Mouse (Mus musculus) right cerebral cortex, adult 18-20 months (tissue): ENCODE results near the gene Trip10.
"Not testable (repeated sequence)": the region's sequence is repeated elsewhere in the genome, so short reads cannot be mapped to it uniquely, and the experiment has no call there.

ENCODE experiments used
- DNase-seq: peaks from one replicate; pipeline ENCODE4 v3.0.0; 2022; ENCODE audit warnings: mixed read lengths

Gene Trip10

DNA sequence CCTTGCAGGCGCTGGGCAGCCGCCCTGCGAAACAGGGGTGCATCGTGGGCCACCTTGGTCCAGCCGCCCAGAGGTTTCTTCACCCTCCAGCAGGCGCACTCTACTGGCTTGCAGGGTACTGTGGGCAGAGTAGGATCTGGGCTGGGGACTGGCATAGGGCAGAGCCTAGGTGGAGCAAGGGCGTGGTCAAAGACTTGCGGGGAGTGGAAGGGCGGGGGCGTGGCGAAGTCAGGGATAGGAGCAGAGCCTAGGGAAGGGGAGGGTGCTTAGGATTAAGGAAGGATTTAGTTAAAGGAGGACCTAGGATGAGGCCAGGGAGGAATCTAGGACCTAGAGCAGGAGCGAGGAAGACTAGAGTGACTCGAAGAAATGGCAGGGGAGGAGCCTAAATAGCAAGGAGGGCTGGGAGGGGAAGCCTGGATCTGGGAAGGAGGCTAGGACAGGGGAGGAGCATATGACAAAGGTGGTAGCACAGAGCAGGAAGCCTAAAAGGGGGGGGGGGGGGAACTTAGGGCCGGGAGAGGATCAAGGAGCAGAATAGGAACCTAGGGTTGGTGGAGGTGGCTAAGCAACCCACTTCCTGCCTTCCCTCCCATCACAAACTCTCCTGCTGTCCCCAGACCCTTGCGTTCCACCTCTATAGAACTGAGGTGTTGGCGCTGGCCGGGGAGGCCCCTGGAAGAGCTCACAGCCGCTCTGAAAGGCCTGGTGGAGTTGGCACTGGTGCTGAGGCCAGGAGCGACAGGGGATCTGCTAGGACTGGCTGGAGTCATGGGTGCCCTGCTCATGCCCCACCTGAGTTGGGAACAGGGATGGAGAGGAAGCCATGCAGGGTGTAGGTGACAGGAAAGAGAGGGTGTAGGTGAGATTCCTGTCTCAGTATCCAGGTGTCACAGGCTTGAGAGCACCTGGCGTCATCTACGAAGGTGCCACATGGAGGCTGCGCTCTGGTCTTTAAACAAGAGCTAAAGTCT lies 16.0 kb downstream of the Trip10 start:
- peak; percentile 66 for DNase-seq

DNA sequence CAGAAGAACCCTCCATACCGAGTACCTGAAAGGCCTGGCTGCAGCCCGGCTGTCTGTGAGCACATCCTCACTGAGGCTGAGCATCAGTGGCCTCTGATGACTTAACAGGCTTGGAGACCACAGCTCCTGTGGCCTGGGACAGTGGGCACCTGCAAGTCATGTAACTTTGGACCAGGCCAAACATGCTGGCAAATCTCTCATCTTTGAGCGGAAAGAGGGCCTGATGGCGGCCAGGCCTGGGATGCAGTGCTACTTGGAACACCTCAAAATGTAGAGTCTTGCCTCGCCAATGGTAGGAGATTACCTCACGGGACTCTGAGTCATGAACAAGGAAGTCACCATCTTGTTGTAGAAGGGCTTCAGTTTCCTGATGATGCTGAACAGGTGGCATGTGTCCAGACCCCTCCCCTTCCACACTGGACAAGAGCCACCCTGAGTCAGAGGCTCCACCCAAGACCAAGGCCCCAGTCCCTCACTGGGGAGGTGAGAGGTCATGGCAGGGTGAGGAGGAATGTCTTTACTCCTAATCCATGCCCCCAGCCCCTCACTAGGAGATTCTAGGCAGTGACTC lies 18.4 kb downstream of the Trip10 start:
- DNase-seq = no peak

DNA sequence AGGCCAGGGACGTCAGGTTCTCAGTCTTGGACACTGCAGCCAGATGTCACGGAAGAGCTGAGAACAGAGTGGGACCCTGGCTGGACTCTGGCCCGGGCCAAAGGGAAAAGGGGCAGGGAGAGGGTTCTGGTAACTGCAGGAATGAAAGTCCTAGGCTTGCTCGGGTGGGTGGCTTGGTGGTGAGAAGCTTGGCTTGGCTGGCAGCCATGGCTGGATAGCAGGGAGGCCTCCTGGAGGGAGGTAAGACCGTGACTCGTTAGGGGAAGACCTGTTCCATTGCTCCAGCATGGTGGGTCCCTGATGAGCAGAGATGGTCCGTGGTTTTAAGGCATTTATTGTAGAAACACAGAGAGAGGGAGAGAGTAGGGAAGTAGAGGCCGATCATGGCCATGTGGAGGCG lies 22.0 kb downstream of the Trip10 start:
- DNase-seq = no peak

DNA sequence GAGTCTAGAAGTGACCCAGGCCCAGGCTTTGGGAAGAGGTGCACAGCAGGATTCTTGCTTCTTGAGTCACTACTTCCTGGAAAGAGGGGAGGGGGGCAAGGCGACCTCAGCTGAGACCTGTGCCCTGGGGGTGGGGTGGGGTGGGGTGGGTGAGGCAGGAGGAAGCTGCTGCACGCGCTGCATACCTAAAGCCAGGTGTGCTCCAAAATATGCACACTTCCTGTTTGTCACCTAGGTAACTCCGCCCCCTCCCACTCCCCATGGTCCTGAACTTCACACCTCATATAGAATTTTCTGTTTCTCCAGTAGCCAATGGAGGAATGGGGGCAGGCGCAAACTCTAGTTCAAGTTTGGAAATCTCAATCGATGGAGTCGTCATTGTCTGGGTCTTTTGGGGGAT lies 24.6 kb downstream of the Trip10 start:
- DNase-seq = no peak

DNA sequence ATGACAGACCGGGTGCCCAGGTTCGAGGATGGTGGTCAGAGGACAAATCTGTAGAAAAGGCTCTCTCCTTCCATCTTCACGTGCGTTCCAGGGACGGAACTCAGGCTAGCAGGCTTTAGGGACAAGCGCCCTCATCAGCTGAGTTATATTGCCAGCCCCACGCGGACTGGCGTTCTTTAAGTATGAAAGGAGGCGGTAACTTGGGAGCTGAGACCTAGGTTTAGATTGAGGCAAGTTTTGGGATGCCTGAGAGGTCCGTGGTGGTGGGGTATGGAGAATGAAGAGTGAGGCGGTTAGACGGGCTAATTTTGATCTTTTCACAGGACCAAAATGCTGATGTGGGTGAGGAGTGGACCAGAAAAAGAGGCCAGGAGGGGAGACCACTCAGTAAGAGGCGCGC lies 25.4 kb downstream of the Trip10 start:
- DNase-seq = no peak

DNA sequence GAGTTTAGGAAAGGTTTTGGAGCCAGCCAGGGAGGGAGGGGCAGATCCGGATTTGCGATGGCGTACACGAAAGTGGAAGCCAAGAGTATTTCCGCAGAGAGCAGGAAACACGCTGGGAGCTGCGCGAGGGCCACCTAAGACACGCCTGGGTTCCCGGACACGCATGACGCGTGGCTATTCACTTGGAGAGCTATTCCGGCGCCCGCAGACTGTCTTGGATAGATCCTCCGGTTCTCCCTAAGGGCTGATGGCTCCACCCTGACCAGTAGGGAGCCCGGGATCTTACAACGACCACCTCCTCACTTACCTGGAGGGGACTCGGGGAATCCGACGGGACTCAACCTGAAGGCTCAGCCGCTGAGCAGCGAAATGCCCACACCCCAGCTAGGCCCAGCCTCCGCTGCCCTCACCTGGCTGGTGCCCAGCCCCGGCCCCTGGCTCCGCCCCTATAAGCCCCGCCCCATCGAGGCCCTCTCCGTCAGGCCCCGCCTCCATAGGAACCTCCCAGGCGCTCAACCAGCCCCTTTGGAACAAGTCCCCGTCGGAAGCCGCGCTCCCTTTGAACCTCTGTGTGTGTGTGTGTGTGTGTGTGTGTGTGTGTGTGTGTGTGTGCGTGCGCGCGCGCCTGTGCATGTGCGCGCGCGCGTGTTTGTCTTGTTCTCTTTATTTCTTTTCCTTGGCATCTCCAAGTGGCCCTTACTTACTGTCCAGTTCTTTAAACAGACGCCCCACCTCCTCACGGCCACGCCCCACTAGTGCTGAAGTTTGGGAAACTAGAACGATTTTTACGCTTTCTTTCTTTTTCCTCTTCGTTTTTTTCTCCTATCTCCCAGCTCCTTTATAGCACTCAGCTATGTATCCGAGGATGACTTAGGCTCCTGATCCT lies 26.1 kb downstream of the Trip10 start:
- peak; percentile 68 for DNase-seq

DNA sequence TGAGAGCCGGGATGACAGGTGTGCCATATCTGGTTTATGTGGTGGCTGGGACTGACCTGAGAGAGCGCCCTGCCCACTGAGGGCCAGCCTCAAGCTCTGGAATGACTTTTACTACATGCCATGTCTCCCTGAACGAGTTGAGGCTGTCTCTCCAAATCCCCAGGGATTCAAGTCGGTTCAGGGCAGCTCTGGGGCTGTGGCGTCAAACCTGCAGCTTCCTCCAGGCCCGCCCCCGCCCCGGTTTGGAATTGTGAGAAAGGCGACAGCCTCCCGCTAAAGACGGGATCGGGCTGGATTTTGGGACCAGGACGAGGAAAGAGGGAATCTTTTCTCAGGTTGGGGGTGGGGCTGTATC lies 26.7 kb downstream of the Trip10 start:
- DNase-seq = no peak

DNA sequence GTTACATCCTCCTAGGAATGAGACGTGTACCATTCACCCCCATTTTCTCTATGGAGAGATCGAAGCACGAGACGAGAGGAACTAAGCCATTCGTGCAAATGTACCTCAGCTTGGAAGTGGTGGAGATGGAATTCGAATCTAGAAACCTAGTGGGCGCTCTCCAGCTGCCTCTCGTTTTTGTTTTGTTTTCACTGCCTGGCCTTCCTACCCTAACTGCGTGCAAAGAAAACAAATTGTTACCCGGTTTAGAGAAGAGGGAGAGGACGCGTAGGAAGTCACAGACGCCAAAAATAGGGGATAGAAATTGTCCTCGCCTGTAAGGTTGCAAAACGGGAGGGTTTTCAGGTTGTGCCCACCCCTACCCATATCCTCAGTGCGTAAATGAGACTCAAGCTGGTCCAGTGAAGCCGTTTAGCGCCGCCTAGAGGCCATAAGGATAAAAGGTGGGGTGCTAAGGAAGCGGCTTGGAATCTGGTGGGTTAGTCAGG lies 27.4 kb downstream of the Trip10 start:
- peak; percentile 80 for DNase-seq

DNA sequence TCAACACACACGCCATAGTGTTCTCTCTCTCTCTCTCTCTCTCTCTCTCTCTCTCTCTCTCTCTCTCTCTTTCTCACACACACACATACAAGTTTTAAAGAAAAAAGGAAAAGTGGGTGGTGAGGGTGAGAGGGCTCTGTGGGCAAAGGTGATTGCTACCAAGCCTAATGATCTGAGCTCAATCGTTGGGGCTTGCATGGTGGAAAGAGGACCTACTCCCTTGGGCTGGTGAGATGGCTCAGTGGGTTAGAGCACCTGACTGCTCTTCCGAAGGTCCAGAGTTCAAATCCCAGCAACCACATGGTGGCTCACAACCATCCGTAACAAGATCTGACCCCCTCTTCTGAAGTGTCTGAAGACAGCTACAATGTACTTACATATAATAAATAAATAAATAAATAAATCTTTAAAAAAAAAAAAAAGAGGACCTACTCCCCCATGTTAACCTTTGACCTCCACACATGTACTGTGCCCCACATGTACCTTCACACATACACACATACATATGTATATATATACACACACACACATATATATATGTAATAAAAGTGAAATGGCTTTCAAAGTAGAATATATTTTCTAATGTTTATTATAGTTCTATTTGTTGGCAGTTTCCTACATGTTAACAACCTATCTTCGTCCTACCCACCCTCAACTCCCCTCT lies 28.5 kb downstream of the Trip10 start:
- DNase-seq = not testable (repeated sequence)

DNA sequence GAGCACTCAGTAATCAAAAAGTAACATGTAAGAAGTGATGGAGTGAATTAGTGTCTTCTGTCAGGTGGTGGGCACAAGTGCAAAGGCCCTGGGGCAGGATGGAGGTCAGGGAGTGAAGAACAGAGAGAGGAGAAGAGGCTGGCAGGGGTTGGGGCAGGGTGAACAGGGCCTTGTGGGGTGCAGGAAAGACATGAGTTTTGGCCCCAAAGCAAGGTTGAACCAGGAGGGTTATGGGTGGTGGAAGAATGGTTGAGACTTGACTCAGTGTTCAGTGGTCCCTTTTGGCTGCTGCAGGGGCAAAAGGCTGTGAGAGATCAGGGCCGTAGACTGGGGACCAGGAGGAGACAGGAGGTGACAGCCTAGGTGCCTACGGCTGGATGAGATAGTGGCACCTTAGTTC lies 29.3 kb downstream of the Trip10 start:
- DNase-seq = no peak

DNA sequence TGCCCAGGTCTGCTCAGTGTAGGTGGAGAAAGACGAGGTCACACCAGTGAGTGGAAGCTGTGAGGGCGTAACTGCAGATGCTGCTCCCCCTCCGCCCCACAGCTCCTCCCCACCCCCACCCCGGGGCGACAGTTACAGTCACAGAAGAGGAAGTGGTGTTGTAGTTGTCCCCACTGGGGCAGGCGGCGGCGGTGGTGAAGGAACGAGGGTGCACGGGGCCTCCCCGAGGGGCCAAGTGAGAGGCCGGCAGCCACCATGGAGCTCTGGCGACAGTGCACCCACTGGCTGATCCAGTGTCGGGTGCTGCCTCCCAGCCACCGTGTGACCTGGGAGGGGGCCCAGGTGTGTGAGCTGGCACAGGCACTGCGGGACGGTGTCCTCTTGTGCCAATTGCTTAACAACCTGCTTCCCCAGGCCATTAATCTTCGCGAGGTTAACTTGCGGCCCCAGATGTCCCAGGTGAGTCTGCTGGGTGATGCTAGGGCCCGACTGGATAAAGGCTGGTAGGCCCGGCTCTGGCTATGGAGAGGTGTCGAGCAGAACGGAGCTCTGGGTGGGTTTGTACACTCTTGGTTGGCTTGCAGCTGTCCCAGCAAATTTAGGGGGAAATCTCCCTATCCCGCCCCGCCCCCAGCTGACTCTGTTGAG lies 29.8 kb downstream of the Trip10 start, which contains the start of gene Vav1:
Vav1 (plus strand) TSS at position 158 of the 648 bp plus-strand sequence.
- no peak for DNase-seq

DNA sequence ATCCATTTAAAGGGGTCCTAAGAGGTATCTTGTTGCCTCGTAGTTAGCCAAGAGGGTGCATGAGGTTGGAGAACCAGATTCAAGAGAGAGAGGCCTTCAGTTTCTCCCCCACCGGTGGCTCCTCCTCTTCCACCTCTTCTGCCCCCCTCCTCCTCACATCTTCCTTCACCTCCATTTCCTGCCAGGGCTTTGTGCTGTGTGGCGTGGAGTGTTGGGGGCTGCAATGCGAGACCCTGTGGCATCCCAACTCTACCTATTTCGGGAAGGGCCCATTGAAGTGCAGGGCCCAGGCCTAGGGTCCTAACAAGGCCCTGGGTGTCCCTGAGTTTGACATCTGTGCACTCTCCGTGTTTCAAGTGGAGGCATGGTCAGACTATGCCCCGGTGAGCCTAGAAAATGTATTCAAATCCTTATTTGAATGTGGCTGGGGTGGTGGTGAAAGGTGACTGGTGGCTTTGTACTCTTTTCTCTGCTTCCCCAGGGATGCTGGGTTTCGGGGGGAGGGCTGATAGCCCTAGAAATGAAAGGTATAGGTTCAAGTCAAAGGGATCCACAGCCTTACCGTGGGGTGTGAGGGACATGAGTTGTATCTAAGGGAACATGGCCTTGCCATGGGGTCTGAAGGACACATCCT lies 30.5 kb downstream of the Trip10 start:
- no peak for DNase-seq

DNA sequence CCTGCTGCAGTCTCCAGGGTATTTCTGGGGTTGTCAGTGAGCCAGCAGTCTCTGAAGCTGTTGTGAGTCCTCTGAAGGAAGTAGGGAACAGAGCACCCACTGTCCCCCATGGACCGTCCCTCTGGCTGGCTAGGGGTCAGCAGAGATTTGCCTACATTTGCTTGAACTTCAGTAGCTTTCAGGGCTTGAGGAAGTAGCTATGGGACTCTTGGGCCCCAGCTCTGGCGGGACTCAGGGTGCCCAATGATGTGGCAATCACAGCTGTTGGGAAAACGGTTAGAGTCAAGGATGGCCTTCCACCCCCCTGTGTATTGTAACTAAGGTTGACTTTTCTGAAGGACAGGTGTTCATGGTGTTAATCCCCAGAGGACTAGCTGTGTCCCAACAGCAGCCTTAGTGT lies 31.2 kb downstream of the Trip10 start:
- no peak for DNase-seq

DNA sequence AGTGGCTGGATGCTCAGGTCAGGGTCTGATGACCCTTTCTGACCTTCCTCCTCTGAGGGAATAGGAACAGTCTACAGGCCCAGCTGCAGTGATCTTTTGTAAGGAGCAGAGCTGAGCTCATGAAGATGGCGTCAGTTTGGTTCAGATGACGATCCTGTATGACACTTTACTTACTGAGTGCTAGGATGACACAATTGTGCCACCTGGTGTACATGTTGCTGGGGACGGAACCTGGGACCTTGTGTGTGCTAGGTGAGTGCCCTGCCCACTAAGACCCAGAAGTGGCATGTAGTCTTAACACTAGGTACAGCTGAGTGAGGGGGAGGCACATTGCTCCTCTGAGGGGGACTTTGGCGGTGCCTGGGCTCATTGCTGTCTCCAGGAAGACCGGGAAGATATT lies 34.7 kb downstream of the Trip10 start:
- DNase-seq = no peak

DNA sequence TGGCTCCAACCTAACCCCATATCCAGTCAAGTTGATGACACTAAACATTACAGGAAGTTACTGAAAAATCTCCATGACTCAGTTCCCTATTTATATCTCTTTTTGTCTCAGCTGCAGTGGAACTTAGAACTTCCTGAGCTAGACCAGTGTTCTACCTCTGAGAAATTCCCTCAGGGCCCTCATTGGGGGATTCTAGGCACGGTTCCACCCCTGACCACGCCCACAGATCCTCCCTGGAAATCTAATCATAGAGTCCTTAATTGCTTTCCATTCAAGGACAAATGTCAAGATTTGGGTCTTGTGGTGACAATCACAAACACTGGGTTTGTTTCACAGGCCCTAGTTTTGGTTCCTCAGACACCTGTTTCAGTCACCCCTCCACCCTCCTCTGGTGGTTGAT lies 35.8 kb downstream of the Trip10 start:
- no peak for DNase-seq

DNA sequence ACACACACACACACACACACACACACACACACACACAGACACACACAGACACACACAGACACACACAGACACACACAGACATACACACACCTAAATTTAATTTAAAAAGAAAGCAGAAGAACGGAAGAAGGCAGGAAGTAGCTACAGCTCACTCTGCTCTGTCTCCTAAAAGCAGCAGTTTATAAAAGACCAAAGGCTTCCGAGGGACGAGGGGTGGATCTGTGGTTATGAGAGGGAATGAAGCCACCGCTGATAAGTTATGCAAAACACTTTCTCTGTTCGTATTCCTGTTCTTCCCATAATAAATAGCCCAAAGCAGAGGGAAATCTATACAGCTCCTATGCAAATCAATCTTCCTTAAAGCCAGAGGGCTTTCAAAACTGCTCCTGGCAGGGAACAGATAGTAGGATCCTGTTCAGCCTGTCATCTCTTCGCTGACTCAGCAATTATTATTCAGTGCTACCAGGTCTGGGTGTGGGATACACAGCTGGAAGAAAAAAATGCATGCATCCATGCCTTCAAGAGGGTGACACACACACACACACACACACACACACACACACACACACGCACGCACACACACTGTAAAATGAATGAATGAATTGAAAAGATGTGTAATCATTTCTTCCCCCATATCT lies 37.6 kb downstream of the Trip10 start:
- no peak for DNase-seq

DNA sequence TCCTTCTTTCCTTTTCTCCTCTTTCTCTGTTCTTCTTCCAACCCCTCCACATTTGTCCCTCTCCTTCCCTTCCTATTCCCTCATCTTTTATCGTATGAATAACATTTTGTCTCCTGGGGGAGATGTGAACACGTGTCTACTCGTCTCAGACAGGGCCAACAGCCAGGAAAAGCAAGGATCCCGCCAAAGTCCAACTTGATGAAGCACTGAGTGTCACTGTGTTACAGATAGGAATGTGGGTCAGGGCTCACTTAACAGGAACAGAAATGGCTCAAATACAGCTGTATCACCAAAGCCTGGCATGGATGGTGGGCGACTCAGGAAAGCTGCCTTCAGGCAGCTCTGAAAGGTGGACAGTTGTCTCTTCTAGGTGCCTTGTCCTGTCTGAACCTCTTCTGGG lies 40.0 kb downstream of the Trip10 start:
- no peak for DNase-seq

DNA sequence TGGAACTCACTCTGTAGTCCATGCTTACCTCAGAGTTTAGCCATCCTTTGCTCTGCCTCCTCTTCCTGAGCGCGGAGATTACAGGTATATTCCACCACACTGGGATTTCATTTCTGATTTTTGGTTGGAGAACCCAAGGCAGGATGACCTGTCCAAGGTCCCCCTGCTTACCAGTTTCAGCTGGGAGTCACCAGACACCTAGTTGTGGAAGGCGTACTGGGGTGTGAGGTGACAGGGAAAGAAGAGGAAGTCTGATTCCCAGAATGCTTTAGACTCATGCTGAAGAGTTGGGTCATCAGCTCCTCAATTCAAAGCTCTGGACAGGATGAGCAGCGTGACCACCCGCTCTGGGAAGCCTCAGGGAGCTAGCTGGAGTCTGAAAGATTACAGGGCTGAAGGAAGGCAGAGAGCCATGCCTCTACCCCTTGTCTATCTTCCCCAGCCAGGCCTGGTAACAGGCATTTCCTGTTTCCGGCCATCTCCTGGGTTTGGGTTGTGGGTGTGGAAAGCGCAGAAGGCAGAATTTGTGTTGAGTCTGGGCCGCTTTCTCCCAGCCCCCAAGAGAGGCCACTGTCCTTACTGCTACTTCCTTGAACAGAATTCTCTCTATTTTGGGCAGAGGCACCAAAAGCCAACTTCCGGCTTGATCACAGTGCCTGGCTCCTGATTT lies 40.9 kb downstream of the Trip10 start:
- peak; percentile 14 for DNase-seq

DNA sequence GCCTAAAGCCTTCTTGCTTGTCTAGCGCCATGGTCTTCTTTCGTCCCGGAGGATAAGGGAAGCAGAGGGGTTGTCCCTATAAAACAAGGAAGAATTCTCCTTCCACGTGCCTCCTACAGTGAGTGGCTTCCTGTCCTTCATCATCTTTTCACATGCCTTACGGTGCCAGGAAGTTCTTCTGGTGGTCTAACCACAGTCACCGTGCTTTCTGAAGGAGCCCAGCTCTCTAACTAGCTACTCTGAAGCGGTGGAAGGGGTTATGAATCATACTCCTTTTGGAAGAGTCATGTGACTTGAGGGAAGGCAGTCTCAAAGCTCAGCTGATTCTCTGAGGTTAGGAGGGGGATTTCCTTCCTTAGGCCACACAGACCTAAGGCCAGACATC lies 41.4 kb downstream of the Trip10 start:
- DNase-seq = no peak

DNA sequence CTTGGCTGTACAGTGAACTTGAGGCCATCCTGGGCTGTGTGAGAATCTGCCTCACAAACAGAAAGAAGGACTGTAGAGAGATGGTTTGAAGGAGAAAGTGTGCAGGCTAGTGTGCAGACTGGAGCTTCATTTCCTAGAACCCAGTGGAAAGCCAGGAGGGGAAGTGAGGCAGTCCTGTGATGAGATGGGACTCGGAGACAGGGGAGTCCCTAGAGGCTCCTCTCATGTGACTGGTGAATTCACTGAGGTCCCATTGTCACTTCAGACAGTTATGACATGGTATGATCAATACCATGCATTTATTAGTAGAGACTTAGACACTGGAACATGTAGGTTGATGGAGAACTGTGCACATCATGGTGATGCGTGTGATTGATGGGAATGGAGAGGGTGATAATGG lies 43.0 kb downstream of the Trip10 start:
- no peak for DNase-seq

DNA sequence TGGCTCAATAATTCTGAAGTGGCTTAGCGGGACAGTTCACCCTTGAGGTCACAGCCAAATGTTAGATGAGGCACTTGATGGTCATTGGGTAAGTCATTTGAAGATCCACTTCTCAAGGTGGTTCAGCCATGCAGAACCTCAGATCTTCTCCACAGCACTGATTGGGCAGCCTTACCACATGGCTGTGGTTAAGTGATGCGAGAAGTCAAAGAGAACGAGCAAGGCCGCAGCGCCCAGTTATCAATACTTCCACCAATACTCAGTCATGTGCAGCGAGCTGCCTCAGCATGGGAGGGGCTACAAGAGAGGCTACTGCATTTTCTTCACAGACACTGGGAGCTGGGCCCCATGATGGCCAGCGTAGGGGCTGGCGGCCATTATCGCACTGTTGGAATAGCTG lies 43.7 kb downstream of the Trip10 start:
- DNase-seq = no peak
